Comparison of ENCODE assay signal across 9 mouse cellular contexts in genomic region chr9:65432236-65432635, GRCm38 (mm10). TPM values are rescaled to one million over a fixed set of nuclear protein-coding genes. Genes with fewer than 3 reads are reported as not detected.
DNase-seq lines count a peak whose midpoint lies in the region; ATAC-seq and TF ChIP-seq lines count a peak whose summit lies in the region.
"Had no signal": no experiment of that assay in that cellular context is flagged by ENCODE, and none has a peak within 500 bp of the region (broad histone marks: within the 10 kb centered on the region; RNA-seq: fewer than 3 reads in every experiment).

No protein-coding gene starts in this region.

- H3K9ac ChIP-seq in liver, postnatal 0 days (replicated peaks), result no peak overlapping the region
- H3K9ac ChIP-seq: liver, embryonic 15.5 days had no signal

- H3K4me1 ChIP-seq in liver, postnatal 0 days (ENCODE audit: insufficient read depth), result peaks cover 5% of the 10 kb centered on the region

- H3K27me3 ChIP-seq in liver, postnatal 0 days (ENCODE audit: insufficient read depth, low read length), result no peaks in the 10 kb centered on the region
- H3K27me3 ChIP-seq: liver, embryonic 15.5 days had no signal

- H3K9me3 ChIP-seq in liver, postnatal 0 days (ENCODE audit: low read length), result no peaks in the 10 kb centered on the region
- H3K9me3 ChIP-seq: liver, embryonic 15.5 days had no signal

- no peak overlapping the region for H3K4me3 ChIP-seq in gastrocnemius, adult 2 months
- H3K4me3 ChIP-seq in liver, postnatal 0 days (ENCODE audit: low read depth, low read length), result no peak overlapping the region
- H3K4me3 ChIP-seq: liver, embryonic 15.5 days had no signal

- H3K27ac ChIP-seq in gastrocnemius, adult 2 months, result no peak overlapping the region
- H3K27ac ChIP-seq in liver, postnatal 0 days (ENCODE audit: low read depth), result no peak overlapping the region
- H3K27ac ChIP-seq: liver, embryonic 15.5 days had no signal

- TF ChIP-seq CTCF in gastrocnemius, adult 2 months (IDR thresholded peaks at IDR 0.05), result peak; percentile 98
- peak; percentile 93 for TF ChIP-seq CTCF in liver, postnatal 0 days (IDR thresholded peaks at IDR 0.05; ENCODE audit: low read depth)

- intact Hi-C loops in gastrocnemius, adult 2 months (cut with DNase I), result loop anchor here (1.0 to 10.0 kb wide), 4 partner anchors 39 to 207 kb away; no protein-coding TSS in a partner anchor

- ATAC-seq in liver, postnatal 0 days, result peak; percentile 40

- 3% methylated on average over 3 of the region's 3 CpGs for WGBS in liver, postnatal 0 days (ENCODE audit: insufficient replicate concordance)

- DNase-seq in A20 (ENCODE audit: low read depth, low spot score) (peak; percentile 75), NIH3T3 (ENCODE audit: low read depth) (peak; percentile 37)
- peak; percentile 93 to 94 for DNase-seq in cerebellum, postnatal 14 days
- DNase-seq in gastrocnemius, adult 2 months, result peak; percentile 84
- peak; percentile 90 for DNase-seq in kidney, postnatal 14 days
- DNase-seq in liver, postnatal 0 days, result peak; percentile 81
- peak; percentile 79 for DNase-seq in retina, postnatal 7 days (ENCODE audit: low read depth, low spot score)
- DNase-seq in urinary bladder, adult 18-20 months (ENCODE audit: low spot score in 2 of 2), result peak; percentile 68 to 69

- no peak overlapping the region for H3K4me2 ChIP-seq in liver, postnatal 0 days (ENCODE audit: low read depth, low read length)
- H3K4me2 ChIP-seq: liver, embryonic 15.5 days had no signal

- no peak for TF ChIP-seq EP300 in liver, postnatal 0 days (IDR thresholded peaks at IDR 0.05; ENCODE audit: low read depth)

- no peaks in the 10 kb centered on the region for H3K36me3 ChIP-seq in liver, postnatal 0 days (replicated peaks; ENCODE audit: insufficient read depth, low read length)
- H3K36me3 ChIP-seq: liver, embryonic 15.5 days had no signal

RNA-seq across cellular contexts. Expression of gene Mtfmt, which starts 3.3 kb away (rescaled TPM):
- total RNA-seq in gastrocnemius, adult 2 months (2021), result 1 to 10 TPM; 4.3 to 5.7 TPM
- polyA plus RNA-seq in liver, postnatal 0 days (2015; fragmentation: Nextera tagmentation; extraction: Ambion mirVana), result 7.2 and 7.3 TPM in 2 replicates

RNA-seq across cellular contexts. Expression of gene Slc51b, which starts 9.5 kb away (rescaled TPM):
- total RNA-seq in gastrocnemius, adult 2 months (2021), result not detected
- 15.1 and 17.0 TPM in 2 replicates for polyA plus RNA-seq in liver, postnatal 0 days (2015; fragmentation: Nextera tagmentation; extraction: Ambion mirVana)
- polyA plus RNA-seq: liver, embryonic 15.5 days had no signal

RNA-seq across cellular contexts. Expression of gene Spg21, which starts 28.5 kb away (rescaled TPM):
- 1 to 10 TPM; 6.1 to 6.6 TPM for total RNA-seq in gastrocnemius, adult 2 months (2021)
- 34.4 and 37.0 TPM in 2 replicates for polyA plus RNA-seq in liver, postnatal 0 days (2015; fragmentation: Nextera tagmentation; extraction: Ambion mirVana)

RNA-seq across cellular contexts. Expression of gene Rasl12, which starts 33.9 kb away (rescaled TPM):
- total RNA-seq in gastrocnemius, adult 2 months (2021), result 1 to 10 TPM; 3.1 to 3.3 TPM
- 0.08 and 0.17 TPM in 2 replicates for polyA plus RNA-seq in liver, postnatal 0 days (2015; fragmentation: Nextera tagmentation; extraction: Ambion mirVana)

RNA-seq across cellular contexts. Expression of gene Kbtbd13, which starts 40.8 kb away (rescaled TPM):
- total RNA-seq in gastrocnemius, adult 2 months (2021), result 10 to 100 TPM in 1 of 2 experiments, 1 to 10 TPM in 1; 7.8 to 19.5 TPM
- polyA plus RNA-seq in liver, postnatal 0 days (2015; fragmentation: Nextera tagmentation; extraction: Ambion mirVana), result 0.09 and 0.11 TPM in 2 replicates

Comparison
In these comparisons a context has a peak if more than half of its experiments do, and no peak if none do; other contexts are left out.
1. DNase-seq: peak in every context shown above with its lines; median percentile 94 in cerebellum, postnatal 14 days; 90 in kidney, postnatal 14 days; 84 in gastrocnemius, adult 2 months; 81 in liver, postnatal 0 days; 79 in retina, postnatal 7 days; 75 in A20; 68 in urinary bladder, adult 18-20 months; 37 in NIH3T3.